Mouse (Mus musculus) gastrocnemius, postnatal 25 days (tissue): ENCODE data around the gene Col3a1. TPM values are rescaled to one million over a fixed set of nuclear protein-coding genes. Genes with fewer than 3 reads are reported as not detected.

Experiments used
- DNase-seq: peaks from one replicate; pipeline ENCODE4 v3.0.0; 2022
- long read RNA-seq, 2 experiments: library from polyadenylated mRNA; stranded (forward); transcript quantifications; one replicate each; pipeline ENCODE4 v2.0.0; 2021
- total RNA-seq, 2 experiments: library from RNA; stranded (reverse); gene quantifications; 1 replicate in 1 of 2; 2 replicates in 1 of 2; pipeline ENCODE4 v1.2.3; 2021

Gene Col3a1
- total RNA-seq: 1,000 to 10,000 TPM in 1 of 2 experiments, 100 to 1,000 TPM in 1; 586 to 1,212 TPM
- long read RNA-seq, experiment 1, full-length matches to known transcripts: 198 of 368 reads
- long read RNA-seq, experiment 1, partial matches to known transcripts: 155 of 368 reads
- long read RNA-seq, experiment 1, other reads (novel, unspliced or antisense): 15 of 368 reads
- long read RNA-seq, experiment 2, full-length matches to known transcripts: 810 of 1,099 reads
- long read RNA-seq, experiment 2, partial matches to known transcripts: 255 of 1,099 reads
- long read RNA-seq, experiment 2, other reads (novel, unspliced or antisense): 34 of 1,099 reads

- peak; percentile 61 for DNase-seq
These were observed at the start of gene Col3a1 for GRCm38 (mm10) chr1:45311388-45311787. Gene Col3a1 (plus strand): TSS chr1:45311538.

DNA sequence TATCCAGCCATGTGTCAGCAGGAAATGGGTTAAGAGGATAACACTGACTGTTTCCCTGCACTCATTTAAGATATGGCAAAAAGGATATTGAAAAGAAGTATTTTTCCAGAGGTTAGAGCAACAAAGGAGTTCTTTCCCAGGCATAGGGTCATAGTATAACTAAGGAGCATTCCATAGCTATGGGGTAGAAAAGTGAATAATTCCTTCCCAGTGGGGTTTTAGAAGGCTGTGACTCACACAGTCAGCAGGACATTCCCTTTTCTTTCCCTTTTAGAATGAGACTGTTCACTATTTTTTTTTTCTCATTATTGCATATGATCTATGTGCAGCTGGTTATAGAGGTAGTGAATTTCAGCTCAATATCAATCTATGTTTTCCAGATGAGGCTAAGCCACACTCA is 41.9 kb upstream of the Col3a1 start:
- no peak for DNase-seq

DNA sequence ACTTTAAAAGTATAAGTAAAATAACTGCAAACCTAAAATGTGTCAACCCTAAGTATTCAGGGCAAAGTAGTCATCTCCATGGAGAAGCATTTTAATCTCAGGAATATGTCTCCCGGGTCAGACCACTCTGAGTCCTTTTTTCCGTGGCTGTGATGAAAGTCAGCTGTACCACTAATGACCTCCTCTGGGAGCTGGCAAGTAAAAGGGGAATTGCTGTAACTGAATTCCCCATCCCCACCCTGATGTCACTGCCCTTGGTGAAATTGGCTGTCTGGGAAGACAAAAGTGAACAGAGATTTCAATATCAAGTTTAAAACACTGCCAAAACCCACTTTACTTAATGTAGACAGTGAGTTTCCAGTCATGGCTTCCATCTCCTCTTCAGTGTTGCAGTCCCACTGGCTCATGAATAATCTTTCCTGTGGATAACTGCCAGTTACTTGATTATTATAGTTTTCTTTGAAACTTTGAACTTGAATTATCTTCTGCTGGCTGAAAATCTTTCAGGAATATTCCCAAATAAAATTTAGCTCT is 35.3 kb upstream of the Col3a1 start:
- peak; percentile 28 for DNase-seq

GRCm38 (mm10) chr1:45287954-45288353 is 23.4 kb upstream of the Col3a1 start:
- no peak for DNase-seq

DNA sequence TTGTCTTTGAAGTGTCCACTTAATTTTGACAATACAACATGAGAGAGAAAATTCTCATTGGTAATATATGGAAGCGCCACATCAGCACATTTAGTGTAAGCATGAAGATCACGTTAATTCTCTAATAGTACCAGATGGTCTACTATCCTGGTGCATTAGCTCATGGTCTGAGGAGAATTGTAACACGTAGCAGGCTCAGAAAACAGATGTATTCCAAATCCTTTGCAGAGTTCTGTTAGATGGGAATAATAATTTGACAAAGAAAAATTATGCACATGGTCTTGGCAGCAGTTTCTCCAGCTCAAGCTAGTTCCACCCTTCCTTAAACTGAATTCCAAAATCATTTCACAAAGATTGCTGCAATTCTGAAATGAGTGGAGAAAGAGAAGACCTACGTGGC is 21.3 kb upstream of the Col3a1 start:
- no peak for DNase-seq

DNA sequence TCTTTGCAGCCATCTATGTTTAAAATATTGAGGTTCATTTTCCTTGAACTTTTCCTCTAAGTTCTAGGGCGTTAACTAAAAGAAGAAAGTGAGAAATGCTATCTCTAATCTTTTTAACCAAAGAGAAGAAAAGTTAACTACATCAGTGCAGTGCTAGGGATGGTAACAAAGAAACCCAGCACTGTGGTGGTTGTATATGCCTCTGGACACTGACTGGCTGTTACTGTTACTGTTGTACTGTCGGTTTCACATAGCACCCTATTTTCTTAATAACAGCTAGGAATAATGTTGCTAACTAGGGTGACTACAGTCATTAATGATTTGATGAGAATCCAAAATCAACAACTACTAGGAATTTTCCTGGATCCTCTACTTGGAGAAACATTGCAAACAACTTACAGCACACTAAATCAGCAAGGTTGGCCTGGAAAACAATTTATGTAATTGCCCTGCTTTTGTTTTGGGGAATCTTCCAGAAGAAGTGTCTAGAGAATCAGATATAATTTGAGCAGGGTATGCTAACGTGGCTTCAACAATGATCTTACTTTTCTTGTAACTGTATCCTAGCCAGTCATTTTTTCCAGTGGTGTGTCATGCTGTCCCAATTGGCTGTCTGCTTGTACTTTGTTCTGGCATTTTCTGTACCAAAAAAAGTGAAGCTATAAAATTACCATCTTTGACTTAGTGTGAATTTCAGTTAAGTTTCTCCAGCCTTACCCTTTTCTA is 11.8 kb upstream of the Col3a1 start:
- no peak for DNase-seq

GRCm38 (mm10) chr1:45304273-45304672 is 7.1 kb upstream of the Col3a1 start:
- no peak for DNase-seq

DNA sequence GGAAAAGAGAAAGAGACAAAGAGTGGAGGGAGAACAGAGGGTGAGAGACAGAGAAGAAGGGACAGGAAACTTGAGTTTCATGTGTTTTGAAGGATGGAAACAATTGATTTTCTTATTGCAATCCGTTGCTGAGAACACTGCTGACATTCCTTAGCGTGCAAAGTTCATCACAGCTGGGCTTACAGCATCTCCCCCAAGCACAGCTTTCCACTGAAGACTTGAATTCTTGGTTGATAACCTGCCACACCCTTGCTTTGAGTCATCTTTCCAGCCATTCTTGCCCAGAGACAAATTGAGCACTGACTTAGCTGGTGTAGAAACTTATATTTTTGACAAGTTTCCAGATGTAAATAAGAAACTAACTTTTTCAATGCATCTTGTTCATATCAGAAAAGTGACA is 2.3 kb upstream of the Col3a1 start:
- DNase-seq: no peak

DNA sequence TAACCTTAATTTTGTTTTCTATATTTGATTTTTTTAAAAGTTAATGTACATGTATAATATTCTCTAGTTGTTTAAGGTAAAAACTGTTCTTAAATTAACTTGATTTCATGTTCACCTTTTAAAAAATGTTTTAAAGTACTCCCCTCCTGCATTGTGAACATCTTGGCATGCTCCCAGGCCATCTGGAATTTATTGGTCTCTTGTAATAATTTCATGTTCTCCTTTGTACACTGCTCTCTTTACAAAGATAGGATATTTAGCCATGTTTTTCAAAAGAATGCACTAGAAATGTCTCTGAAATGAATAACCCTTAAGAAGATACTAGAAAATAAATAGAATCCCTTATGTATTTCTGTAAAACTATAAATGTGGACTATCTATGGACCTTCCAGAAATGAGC is 624 bp downstream of the Col3a1 start:
- no peak for DNase-seq

DNA sequence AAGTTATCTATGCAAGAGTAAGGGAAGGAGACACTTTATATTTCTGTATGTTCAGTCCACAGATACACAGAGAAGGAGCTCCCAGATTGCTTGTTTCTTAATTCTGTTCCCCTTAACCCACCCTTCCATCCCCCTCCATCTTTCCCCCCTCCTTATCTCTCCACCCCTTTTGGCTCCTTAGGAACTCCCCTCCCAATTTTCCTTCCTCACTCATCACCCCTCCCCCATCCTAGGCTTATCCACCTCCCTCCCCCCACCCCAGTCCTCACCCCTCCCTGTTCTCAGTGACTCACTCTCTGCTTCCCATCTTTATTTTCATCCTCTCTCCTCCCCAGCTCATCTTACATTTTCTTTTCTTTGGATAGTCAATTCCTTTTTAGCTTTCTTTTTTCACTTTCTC is 1.5 kb downstream of the Col3a1 start:
- peak; percentile 28 for DNase-seq

- no peak for DNase-seq
These were observed 2.5 kb downstream of the Col3a1 start for GRCm38 (mm10) chr1:45313696-45314295.

- no peak for DNase-seq
These were observed 4.6 kb downstream of the Col3a1 start for GRCm38 (mm10) chr1:45315767-45316528.

- no peak for DNase-seq
These were observed 6.9 kb downstream of the Col3a1 start for GRCm38 (mm10) chr1:45318241-45318640.

DNA sequence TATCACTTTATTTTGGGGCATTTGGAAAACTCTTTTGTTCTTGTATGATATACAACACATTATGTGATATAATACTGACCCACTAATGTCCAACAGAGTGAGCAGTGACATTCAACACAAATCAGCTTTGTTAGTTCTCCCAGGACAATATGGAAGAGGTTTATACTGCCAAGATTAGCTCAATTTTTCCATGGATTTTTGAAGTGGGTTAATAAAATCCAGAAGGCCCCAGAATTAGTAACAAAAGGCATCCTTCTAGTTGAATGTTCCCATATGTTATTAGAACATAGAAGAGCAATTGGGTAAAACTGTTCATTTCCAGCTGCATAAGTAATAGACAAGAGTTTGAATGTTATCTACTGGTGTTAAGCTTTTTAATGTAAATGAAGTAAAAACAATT is 9.5 kb downstream of the Col3a1 start:
- DNase-seq: no peak

DNA sequence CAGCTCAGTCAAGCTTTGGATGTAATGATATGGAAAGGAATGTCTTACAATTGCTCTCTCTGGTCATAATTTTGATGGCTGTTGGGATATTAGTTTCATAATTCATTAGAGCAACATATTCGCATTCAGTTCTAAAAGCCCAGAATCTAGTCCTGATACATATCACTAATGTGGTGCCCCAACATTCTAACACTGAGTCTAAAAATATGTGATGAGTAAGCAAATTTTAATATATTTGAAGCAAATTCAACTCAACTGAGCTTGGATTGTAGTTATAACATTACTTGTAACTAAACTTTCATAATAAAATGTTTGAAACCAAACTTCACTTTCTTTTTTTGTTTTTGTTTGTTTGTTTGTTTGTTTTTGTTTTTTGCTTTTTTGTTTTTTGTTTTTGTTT is 17.8 kb downstream of the Col3a1 start:
- DNase-seq: no peak

GRCm38 (mm10) chr1:45355944-45356343 is 44.6 kb downstream of the Col3a1 start:
- DNase-seq: peak; percentile 41

GRCm38 (mm10) chr1:45358020-45358419 is 46.7 kb downstream of the Col3a1 start:
- DNase-seq: no peak

DNA sequence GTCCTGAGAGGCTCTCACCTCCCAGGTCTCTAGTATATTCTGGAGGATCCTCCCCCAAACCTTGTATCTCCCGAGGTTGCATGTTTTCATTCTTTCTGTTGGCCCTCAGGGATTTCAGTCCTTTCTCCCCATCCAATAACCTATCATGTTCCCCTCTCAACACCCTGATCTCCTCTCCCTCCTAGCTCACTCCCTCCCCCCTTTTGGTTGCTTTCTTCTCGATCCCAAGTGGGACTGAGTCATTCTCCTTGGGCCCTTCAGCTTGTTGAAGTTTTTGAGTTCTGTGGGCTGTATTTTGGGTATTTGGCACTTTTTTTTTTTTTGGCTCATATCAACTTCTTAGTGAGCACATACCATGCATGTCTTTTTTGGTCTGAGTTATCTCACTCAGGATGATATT is 47.8 kb downstream of the Col3a1 start:
- DNase-seq: no peak

DNA sequence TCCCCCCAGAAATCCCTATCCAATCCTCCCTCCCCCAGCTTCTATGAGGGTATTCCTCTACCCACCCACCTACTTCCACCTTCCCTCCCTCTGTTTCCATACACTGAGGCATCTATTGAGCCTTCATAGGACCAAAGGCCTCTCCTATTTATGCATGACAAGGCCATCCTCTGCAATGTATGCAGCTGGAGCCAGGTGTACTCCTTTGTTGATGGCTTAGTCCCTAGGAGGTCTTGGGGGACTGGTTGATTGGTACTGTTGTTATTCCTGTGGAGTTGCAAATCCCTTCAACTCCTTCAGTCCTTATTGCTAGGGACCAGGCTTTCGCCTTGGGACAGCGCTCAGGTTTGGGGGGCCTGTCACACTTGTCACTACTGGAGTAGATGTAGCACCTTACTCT is 48.3 kb downstream of the Col3a1 start:
- no peak for DNase-seq

GRCm38 (mm10) chr1:45363274-45363673 is 51.9 kb downstream of the Col3a1 start:
- DNase-seq: no peak

DNA sequence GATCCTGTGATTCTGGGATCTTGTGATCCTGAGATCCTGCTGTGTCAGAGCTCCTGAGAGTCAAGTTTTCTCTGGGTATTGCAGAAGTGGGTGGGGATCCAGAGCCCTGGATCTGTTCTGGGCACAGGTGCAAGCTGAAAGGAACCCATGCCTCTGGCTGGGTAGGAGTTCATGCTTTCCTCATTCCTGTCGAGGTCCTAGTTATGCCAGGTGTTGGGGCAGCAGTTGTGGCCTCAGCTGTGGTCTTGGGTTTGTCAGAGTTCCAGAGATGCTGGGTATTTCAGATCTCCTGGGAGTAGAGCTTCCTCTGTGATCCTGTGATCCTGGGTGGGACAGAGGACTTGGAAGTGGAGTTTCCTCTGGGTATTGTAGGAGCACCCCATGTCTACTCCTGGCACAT is 54.1 kb downstream of the Col3a1 start:
- DNase-seq: no peak

DNA sequence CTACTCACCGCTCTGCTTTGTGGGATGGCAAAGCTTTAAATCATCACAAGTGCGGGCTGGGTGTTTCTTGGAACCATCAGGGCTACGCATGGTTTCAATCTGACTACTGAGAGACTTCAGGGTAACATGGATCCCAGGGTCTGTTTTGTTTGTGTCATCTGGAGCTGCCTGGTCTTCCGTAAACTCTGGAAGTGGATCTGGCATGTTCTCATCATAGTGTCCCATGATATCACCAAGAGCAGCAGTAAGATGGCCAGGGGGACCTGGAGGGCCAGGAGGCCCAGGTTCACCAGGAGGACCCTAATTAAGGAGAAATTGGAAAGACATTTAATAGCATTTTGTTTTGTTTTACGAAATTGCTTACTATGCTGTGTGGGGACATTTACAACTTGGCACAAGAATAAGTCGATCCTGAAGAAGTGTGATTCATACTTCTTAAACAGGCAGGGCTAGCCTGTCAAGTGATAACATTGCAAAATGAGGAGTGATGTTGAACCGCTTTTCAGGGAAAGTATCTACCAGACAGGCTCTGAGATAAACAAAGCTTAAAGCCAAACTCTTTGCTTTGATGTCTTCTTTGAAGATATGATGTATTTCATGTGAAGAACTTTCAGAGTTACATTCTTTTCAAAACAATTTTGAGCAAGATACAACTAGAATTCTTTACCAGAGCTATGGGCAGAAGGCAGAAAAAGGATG is 68.8 kb downstream of the Col3a1 start:
- DNase-seq: no peak
